Mouse (Mus musculus): ENCODE measurements around the gene Olfr1087.
"Not testable (repeated sequence)": the region's sequence is repeated elsewhere in the genome, so short reads cannot be mapped to it uniquely, and the experiment has no call there.

Olfr1087 gene

DNA sequence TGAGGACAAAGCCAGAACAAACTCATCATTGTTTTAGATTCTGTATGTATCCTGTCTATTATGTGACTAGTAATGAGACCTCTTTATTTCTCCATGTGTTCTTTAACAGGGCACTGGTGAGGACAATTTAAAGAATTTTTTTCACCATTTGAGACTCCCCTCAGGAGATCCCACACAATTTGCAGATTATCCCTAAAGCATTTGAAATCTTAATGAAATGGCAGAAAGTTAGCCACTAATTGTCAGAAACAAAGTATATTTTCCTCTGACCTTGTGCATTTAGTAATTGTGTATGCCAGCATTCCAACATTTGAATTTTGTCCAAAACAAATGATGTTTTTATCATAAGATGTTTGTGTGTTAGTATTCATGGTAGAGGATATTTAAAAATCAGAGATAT, at the start of gene Olfr1087:
Gene Olfr1087 (minus strand): TSS at position 101 of the 400 bp plus-strand sequence.
- no peak for DNase-seq (ENCODE audit: low spot score)

- no peak for DNase-seq (ENCODE audit: low spot score)
These were observed 35.4 kb upstream of the Olfr1087 start, which contains the start of gene Olfr1089 for GRCm38 (mm10) chr2:86733601-86734000. Olfr1089 (minus strand) TSS chr2:86733701.

DNA sequence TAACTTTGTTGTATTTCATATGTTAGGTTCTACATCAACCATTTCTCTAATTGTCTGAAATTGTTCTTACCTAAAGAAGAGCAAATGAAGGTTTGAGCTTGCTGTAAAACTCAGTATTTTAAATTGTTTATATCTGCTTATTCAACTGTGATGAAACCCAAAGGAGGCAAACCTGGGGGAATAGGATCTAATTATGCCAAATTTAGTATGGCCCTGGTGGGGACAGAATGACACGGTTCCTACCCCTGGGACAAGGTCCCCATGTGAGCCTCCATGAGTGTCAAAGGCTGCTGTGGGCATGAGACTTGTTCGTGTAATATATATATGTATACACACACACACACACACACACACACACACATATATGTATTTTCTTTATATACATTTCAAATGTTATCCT, 18.2 kb downstream of the Olfr1087 start, which contains the start of gene Olfr1086:
Gene Olfr1086 (minus strand): TSS at position 101 of the 400 bp plus-strand sequence.
- DNase-seq (ENCODE audit: low spot score) = no peak

GRCm38 (mm10) chr2:86661919-86662318, 36.3 kb downstream of the Olfr1087 start, which contains the start of gene Olfr1085:
Olfr1085 (minus strand) TSS chr2:86662019.
- no peak for DNase-seq (ENCODE audit: low spot score)

DNA sequence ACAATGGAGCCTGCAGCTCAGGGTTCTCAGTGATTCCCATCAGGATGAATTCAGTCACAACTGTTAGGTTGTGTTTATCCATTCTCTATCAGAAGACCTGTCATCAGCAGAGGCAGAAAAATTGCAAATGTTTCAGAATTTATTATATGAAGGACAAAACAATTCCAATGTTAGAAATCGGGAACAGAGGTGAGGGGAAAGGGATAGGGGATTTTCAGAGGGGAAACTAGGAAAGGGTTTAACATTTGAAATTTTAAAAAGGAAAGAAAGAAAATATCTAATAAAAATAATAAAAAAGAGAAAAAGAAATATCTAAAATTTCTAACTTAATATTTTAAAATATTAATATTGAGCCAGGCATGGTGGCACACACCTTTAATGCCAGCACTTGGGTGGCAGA, 58.6 kb downstream of the Olfr1087 start, which contains the start of gene Olfr1084:
Gene Olfr1084 (minus strand): TSS at position 101 of the 400 bp plus-strand sequence.
- DNase-seq (ENCODE audit: low spot score) = not testable (repeated sequence)
